Mouse (Mus musculus): ENCODE results near the gene Trim2. TPM values are rescaled to one million over a fixed set of nuclear protein-coding genes. Genes with fewer than 3 reads are reported as not detected.

Gene Trim2
- polyA plus RNA-seq, 1 experiment from 2014 or later, result 126 TPM

DNA sequence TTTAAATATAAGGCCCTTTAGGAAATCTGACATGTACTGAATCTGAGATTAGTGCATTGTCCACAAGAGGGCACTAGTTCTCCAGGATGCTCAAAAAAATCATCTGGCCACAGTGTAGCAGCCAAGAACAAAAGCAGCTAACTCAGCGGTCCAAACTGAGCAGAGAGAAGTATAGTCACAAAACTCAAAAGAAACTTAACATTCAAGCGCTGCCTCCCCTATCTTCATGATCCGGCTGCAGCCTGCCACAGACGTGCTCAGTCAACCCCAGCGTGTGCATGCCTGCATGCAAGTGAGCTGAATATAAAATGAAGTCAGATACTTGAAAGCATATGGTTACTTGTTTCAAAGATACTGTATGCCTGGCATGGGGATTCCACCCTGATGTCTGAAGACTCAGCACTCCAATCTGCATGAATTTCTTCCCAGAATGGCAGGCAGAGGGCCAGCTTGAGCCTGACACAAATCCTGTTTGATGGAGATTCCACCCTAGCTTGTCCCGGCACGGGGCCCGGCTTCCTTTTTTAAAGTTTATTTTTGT lies 8.0 kb upstream of the Trim2 start:
- Histone ChIP-seq H3K27me3 (no peaks in the 10 kb centered on the region), H3K9me3 (no peaks in the 10 kb centered on the region), H3K27ac (replicated peaks) (no peak overlapping the region), H3K9ac (no peak overlapping the region), H3K36me3 (no peaks in the 10 kb centered on the region), H3K4me1 (replicated peaks) (peaks cover 12% of the 10 kb centered on the region), H3K4me3 (no peak overlapping the region), H3K4me2 (peak overlapping the region; percentile 32; the same call in 1 of the 2 replicates)
- WGBS, result 37% methylated on average over 8 of the region's 8 CpGs
- ATAC-seq (ENCODE audit: low read depth), result peak; percentile 48

DNA sequence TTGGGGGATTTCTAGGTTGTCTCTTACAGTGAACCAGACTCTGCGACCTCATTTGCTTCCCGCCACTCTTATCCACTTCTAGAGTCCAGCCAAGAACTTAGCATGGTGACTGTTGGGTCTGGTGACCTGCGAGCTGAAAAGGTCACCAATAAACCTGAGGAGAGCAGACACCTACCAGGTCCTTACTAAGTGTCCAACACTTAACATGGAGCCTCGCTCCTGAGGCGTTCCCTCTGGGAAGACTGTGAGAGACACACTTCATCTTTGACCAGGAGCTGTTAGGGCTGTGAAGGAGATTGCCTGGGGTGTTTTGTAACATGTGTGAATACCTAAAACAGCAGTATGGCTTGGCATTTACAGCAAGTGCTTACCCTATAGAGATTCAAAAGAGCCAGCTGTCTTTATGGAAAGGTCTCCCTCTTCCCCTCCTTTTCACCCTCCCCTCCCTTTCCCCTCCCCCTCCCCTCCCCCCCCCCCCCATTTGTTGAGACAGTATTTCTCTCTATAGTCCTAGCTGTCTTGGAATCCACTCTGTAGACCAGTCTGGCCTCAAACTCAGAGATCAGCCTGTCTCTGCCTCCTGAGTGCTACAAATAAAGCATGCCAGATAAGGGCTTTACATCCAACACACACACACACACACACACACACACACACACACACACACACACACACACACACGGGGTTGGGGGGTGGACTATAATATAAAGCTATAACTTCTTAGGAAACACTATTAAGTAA lies 7.3 kb upstream of the Trim2 start:
- ATAC-seq (ENCODE audit: low read depth), result peak; percentile 55
- Histone ChIP-seq H3K4me1 (replicated peaks) (peaks cover 12% of the 10 kb centered on the region), H3K9me3 (no peaks in the 10 kb centered on the region), H3K27ac (replicated peaks) (no peak overlapping the region), H3K27me3 (no peaks in the 10 kb centered on the region), H3K4me3 (no peak overlapping the region), H3K36me3 (no peaks in the 10 kb centered on the region), H3K4me2 (no peak overlapping the region), H3K9ac (no peak overlapping the region)
- 78% methylated on average over 6 of the region's 6 CpGs for WGBS

DNA sequence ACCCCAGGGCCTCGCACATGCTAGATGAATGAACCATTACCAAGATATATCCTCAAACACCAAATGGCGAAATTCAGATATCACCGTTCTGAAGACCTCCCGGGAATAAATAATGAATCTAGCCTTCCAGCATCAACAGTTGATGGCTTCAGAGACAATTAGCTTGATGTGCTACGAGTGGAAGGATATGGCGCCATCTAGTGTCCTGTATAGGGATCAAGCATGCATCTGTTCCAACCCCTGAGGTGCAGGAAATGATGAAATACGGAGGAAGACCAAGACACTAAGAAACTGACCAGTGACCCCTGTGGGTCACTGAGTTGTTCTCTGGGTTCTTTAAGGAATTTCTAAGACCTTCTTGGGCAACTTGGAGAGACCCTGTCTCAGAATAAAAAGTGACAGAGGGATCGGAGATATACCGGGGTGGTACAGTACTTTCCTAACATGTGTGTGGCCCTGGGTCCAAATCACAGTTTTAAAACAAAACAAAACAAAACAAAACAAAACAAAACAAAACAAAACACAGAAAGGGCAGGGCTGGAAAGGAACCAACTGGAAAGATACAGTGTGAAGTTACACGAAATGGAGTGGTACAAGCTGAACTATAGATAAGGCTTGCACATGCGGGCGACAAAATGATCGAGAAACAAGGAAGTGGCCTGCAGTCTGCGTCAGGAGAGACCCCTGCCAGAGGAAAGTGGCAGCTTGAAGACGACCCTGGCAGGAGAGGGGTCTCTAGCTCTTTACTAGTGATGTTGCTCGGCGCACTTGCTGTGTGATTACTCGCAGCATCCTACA lies 6.5 kb upstream of the Trim2 start:
- ATAC-seq (ENCODE audit: low read depth), result peak; percentile 51; the same call in 1 of the 2 replicates
- no peaks in the 10 kb centered on the region for H3K36me3 ChIP-seq
- H3K4me2 ChIP-seq, result peak overlapping the region; percentile 34; the same call in 1 of the 2 replicates
- no peaks in the 10 kb centered on the region for H3K9me3 ChIP-seq
- no peak overlapping the region for H3K4me3 ChIP-seq
- H3K9ac ChIP-seq, result no peak overlapping the region
- no peaks in the 10 kb centered on the region for H3K27me3 ChIP-seq
- peaks cover 12% of the 10 kb centered on the region for H3K4me1 ChIP-seq (replicated peaks)
- whole genome bisulfite sequencing, result 50% methylated on average over 18 of the region's 18 CpGs
- H3K27ac ChIP-seq (replicated peaks), result no peak overlapping the region

DNA sequence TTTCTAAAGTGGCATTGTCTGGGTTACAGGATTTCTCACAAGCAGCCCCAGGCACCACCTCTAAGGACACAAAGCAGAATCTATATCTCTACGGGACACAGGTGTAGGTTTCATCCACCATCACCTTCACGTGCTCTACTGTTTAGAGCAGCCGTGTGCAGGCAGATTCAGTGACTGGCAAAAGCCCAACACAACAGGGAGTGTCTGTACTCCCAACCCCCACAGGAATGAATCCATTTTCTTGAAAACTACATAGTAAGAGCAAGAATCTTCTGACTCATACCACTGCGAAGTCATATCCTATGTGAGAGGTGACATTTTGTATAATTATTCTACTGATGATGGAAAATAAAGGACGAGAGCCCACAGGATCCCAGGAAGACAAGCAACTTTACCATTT lies 5.6 kb upstream of the Trim2 start:
- WGBS, result 83% methylated on average over 5 of the region's 5 CpGs
- no peak overlapping the region for H3K27ac ChIP-seq (replicated peaks)
- H3K36me3 ChIP-seq, result no peaks in the 10 kb centered on the region
- no peak overlapping the region for H3K4me3 ChIP-seq
- no peaks in the 10 kb centered on the region for H3K9me3 ChIP-seq
- no peak for ATAC-seq (ENCODE audit: low read depth)
- no peaks in the 10 kb centered on the region for H3K27me3 ChIP-seq
- H3K4me1 ChIP-seq (replicated peaks), result peaks cover 18% of the 10 kb centered on the region
- no peak overlapping the region for H3K9ac ChIP-seq
- no peak overlapping the region for H3K4me2 ChIP-seq

DNA sequence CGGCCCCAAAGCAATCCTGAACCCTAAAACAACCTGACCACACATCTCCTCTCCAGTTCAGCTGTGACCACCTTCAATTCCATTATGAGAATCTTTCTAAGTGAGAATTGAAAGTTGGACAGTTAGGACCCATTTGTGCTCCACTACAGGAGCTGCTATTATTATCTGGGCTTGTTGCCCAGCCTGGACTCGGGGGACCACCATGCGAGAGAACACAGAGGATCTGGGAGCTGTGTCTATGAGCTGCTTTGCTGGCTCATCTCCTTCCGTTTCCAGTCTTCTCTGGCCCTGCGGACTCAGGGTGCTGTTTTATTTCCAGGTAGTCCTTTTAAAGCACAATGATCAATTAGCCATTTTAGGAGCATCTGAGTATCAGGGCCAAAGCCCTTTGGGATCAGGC lies 839 bp upstream of the Trim2 start:
- Histone ChIP-seq H3K4me1 (replicated peaks) (peaks cover 44% of the 10 kb centered on the region), H3K9me3 (no peaks in the 10 kb centered on the region), H3K4me3 (no peak overlapping the region), H3K9ac (no peak overlapping the region), H3K27ac (replicated peaks) (peak overlapping the region; percentile 56), H3K36me3 (no peaks in the 10 kb centered on the region), H3K4me2 (no peak overlapping the region), H3K27me3 (no peaks in the 10 kb centered on the region)
- 65% methylated on average over 5 of the region's 5 CpGs for WGBS
- ATAC-seq (ENCODE audit: low read depth), result no peak

DNA sequence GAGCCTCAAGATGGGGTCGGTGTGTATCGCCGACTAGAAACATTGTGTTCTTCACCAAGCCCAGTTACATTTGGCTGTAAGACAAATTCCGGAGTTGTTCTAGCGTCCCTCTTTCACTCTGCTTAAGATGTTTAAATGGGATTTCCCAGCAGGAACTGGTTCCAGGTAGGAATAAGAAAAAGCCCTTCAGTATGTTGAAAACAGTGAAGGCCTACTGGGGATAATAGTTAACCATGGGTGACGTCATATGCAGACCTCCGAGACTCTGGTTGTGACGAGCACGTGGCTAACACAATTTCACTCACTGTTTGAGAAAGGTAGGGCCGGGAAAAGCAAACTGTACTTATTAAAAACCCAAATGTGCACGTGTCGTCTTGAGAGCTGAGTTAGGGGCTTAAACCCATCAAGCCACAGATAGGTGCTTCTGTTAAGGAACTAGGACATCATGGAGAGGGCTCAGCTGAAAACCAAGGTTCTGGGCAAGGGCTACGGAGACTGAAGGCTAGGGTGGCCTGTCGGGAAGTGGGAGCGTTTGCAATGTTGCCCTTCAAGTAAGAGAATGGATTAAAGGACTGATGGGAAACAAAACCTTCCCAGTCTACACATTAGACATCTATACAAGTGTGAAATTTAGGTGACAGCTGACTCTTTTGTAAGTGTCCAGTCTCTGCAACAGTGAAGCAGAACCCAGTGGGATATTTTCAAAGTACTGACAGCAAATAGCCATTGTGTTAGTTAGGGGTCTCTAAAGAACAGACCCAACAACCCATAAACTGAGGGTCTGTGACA lies 761 bp downstream of the Trim2 start:
- Histone ChIP-seq H3K4me2 (peak overlapping the region; percentile 78), H3K4me3 (peak overlapping the region; percentile 50), H3K27ac (replicated peaks) (peak overlapping the region; percentile 90), H3K27me3 (no peaks in the 10 kb centered on the region), H3K4me1 (replicated peaks) (peaks cover 58% of the 10 kb centered on the region), H3K9me3 (no peaks in the 10 kb centered on the region), H3K36me3 (no peaks in the 10 kb centered on the region), H3K9ac (peak overlapping the region; percentile 70)
- 17% methylated on average over 15 of the region's 15 CpGs for WGBS
- peak; percentile 5; the same call in 1 of the 2 replicates for ATAC-seq (ENCODE audit: low read depth)

DNA sequence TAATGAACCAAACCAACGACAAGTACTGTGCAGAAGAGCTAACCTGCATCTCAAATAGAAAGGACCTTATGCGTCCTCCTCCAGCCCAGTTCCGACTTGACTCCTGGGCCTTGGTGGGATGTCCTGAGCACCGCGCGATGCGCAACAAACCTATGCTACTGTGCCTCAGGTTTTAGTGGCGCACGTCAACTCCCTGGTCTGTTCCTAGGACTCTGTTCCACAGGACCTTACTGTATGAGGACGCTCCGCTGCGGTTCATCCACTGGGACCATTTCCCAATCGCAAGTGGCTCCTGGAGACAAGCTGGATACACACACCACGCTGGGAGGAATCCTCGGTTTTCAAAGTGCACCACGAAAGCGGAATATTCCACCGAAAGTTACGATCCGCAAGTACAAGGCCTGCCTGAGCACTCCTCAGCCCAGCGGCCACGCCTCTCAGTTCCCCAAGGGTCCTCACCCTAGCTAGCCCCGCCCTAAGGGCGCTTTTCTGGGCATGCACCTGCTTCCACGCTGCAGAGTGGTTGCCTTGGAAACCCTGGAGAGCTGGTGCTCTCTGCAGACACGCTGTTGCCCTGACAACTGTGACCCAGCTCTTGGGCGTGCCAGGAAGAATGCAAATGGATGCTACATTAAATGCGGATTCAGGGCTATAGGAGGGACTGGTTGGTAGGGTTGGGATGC lies 1.5 kb downstream of the Trim2 start:
- under 1% methylated on average over 28 of the region's 28 CpGs for WGBS
- peak; percentile 94 for ATAC-seq (ENCODE audit: low read depth)
- no peaks in the 10 kb centered on the region for H3K27me3 ChIP-seq
- H3K9me3 ChIP-seq, result no peaks in the 10 kb centered on the region
- H3K27ac ChIP-seq (replicated peaks), result peak overlapping the region; percentile 90
- no peaks in the 10 kb centered on the region for H3K36me3 ChIP-seq
- H3K4me2 ChIP-seq, result peak overlapping the region; percentile 78
- peak overlapping the region; percentile 50 for H3K4me3 ChIP-seq
- H3K4me1 ChIP-seq (replicated peaks), result peaks cover 64% of the 10 kb centered on the region
- H3K9ac ChIP-seq, result peak overlapping the region; percentile 70

DNA sequence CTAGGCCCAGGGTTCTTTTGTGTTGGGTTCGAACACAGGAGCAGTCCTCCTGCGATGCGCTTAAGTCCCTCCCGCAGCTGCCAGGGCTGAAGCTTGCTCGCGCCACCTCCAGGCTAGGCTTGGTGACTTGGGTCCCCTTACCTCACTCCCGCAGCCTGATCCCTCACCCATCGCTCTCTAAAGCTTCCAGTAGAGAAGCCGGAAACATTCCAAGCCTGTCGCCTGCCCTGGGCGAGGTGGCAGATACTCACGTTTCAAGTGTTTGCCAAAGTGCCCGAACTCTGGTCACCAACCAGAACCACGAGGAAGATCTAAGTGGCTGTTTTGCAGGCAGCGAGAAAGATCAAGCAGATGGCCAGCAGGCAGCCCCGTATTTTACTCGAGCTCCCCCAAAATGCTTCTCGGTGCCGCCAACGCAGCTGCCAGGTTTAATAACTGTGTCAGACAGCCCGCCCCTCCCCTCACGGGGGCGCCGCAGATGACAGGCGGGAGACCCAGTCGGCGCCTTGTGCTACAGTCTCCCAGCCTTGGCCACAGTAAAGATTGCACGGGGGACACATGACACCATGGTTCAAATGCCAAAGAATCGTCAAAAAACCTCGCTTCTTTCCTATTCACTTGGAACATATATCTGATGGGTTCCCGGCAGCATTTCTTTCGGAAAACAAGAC lies 2.2 kb downstream of the Trim2 start:
- Histone ChIP-seq H3K27me3 (no peaks in the 10 kb centered on the region), H3K4me3 (peak overlapping the region; percentile 50), H3K9ac (peak overlapping the region; percentile 70), H3K36me3 (no peaks in the 10 kb centered on the region; the same call in 1 of the 2 replicates), H3K27ac (replicated peaks) (peak overlapping the region; percentile 90), H3K4me2 (peak overlapping the region; percentile 78), H3K4me1 (replicated peaks) (peaks cover 64% of the 10 kb centered on the region), H3K9me3 (no peaks in the 10 kb centered on the region)
- ATAC-seq (ENCODE audit: low read depth), result peak; percentile 67
- whole genome bisulfite sequencing, result under 1% methylated on average over 32 of the region's 32 CpGs

DNA sequence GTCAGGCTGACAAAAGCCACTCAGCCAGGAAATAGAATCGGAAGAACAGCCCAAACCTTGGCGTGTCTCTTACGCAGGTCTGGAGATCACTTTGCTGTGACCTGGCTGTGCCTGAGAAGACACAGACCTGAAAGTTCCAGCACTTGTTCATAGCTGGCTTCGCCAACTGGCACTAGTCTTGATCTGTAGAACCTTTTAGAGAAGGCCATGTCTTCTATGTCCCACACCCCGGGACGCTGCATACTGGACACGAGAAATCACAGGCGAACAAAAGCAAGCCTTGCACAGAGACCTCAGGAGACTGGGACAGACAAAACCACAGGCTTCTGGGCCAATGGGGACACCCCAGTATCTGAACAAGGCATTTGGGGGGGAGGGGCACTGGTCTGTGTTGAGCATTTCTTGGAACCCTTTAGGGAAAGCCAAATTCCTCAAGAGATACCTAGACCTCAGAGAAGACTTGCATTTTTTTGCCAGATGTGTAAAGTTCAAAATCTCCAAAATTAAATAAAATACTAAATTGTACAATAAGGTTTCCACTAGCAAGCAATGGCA lies 3.2 kb downstream of the Trim2 start:
- H3K36me3 ChIP-seq, result no peaks in the 10 kb centered on the region; the same call in 1 of the 2 replicates
- H3K4me2 ChIP-seq, result peak overlapping the region; percentile 78
- 30% methylated on average over 8 of the region's 8 CpGs for WGBS
- H3K9ac ChIP-seq, result peak overlapping the region; percentile 70
- peaks cover 64% of the 10 kb centered on the region for H3K4me1 ChIP-seq (replicated peaks)
- no peaks in the 10 kb centered on the region for H3K27me3 ChIP-seq
- no peaks in the 10 kb centered on the region; the same call in 1 of the 2 replicates for H3K9me3 ChIP-seq
- peak overlapping the region; percentile 50 for H3K4me3 ChIP-seq
- ATAC-seq (ENCODE audit: low read depth), result no peak
- peak overlapping the region; percentile 90 for H3K27ac ChIP-seq (replicated peaks)

DNA sequence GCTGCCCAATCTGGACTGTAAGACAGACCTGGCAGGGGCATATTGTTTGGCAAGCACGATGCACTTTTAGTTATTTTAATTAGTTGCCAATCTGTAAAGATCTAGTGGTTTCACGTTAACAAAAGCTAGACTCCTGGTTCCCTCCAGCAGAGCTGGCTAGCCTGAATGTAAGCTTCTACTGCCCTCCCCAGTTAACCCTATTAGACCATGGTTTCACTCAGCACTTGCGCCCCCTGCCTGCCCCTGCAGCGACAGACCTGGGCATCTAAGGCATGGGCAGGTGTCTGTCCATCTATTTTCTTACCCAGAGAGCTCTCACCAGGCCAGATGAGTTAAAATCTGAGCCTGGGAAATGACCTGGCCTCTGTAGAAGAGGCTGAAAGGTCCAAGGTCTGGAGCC lies 4.4 kb downstream of the Trim2 start:
- ATAC-seq (ENCODE audit: low read depth), result no peak
- H3K27me3 ChIP-seq, result no peaks in the 10 kb centered on the region
- H3K4me3 ChIP-seq, result peak overlapping the region; percentile 50
- H3K27ac ChIP-seq (replicated peaks), result peak overlapping the region; percentile 46
- H3K4me2 ChIP-seq, result peak overlapping the region; percentile 78
- H3K4me1 ChIP-seq (replicated peaks), result peaks cover 59% of the 10 kb centered on the region
- H3K9me3 ChIP-seq, result no peaks in the 10 kb centered on the region; the same call in 1 of the 2 replicates
- 11% methylated on average over 4 of the region's 4 CpGs for WGBS
- peak overlapping the region; percentile 70 for H3K9ac ChIP-seq
- no peaks in the 10 kb centered on the region; the same call in 1 of the 2 replicates for H3K36me3 ChIP-seq
